Mouse (Mus musculus): ENCODE data around the gene Adnp.

- TF ChIP-seq CTCF (IDR thresholded peaks at IDR 0.05; ENCODE audit: borderline replicate concordance, extremely low read depth, insufficient read depth, insufficient read length) = no peak
- no peak for TF ChIP-seq POLR2A (IDR thresholded peaks at IDR 0.05; ENCODE audit: borderline replicate concordance, extremely low read depth, insufficient read depth, insufficient read length, poor library complexity, severe bottlenecking)
Observed at GRCm38 (mm10) chr2:168229116-168230025, 22.5 kb upstream of the Adnp start.
